Mouse (Mus musculus): Measurements from ENCODE around the gene Gpr152. TPM values are rescaled to one million over a fixed set of nuclear protein-coding genes. Genes with fewer than 3 reads are reported as not detected.

Gpr152 gene
- total RNA-seq (2021): 0.08 TPM in 1 of 2 replicates, not detected in the other
- long read RNA-seq, experiment 1: 0 reads
- long read RNA-seq, experiment 2, partial matches to known transcripts: 0 of 1 reads
- long read RNA-seq, experiment 2, other reads (novel, unspliced or antisense): 1 of 1 reads

DNA sequence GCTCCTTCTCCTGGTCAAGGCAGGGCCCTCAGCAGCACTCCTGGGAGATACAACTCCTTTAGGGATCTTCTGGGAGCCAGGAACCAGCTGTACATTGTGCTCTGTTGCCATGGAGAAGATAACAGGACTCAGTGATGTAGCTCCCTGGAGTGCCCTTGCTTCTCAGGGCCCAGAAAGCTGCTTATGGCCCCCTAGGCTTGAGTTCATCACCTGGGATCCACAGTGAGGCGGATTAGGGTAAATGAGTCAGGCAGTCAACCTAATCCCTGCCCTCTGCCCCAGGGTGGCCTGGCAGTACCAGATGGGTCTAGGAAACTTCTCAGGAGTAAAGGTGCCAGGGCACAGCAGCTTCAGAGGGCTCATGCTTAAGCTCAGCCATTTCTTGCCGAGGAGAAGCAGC, at the start of gene Gpr152:
TSS of gene Gpr152 (plus strand) at position 342 of the 400 bp plus-strand sequence.
- no peak for DNase-seq

- no peak for DNase-seq
Measured at GRCm38 (mm10) chr19:4090446-4090845, 49.1 kb upstream of the Gpr152 start.

DNA sequence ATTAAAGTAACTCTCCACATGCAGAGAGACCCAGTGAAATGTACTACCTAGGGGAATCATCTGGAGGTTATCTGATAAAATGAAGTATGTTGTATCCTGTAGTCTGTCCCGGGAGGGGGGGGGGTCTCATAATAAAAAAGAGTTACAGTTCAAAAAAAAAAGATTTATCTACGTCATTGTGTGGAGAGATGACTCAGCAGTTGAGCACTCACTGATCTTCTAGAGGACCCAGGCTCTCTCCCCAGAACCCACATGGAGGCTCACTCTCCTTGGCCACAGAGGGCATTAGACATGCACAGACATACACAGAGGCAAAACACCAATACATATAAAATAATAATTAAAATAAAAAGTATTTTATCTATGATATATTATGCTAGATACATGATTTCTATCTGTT, 48.2 kb upstream of the Gpr152 start:
- DNase-seq: no peak

- DNase-seq: no peak
Measured at GRCm38 (mm10) chr19:4092750-4093149, 46.8 kb upstream of the Gpr152 start.

DNA sequence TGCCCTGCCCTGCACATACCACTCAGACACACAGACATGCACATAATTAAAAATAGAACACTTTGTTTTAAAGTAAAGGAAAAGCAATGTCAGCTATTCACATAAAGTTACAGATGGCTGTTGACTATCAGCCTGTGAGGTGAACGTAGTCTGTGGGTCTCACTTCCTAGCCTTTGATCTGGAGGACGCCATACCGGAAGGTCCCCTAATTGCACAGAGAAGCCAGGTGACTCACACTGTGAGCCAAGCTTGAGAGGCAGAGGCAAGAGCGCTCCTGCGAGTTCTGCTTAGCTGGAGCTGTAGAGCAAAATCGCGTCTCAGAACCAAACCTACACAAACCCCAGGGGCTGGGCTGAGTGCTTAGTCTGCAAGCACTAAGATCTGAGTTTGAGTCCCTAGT, 45.8 kb upstream of the Gpr152 start:
- DNase-seq: no peak

- DNase-seq: no peak
Measured at GRCm38 (mm10) chr19:4094348-4094747, 45.2 kb upstream of the Gpr152 start.

- no peak for DNase-seq
Measured at GRCm38 (mm10) chr19:4094774-4095303, 44.7 kb upstream of the Gpr152 start.

GRCm38 (mm10) chr19:4095802-4096201, 43.8 kb upstream of the Gpr152 start:
- DNase-seq: no peak

DNA sequence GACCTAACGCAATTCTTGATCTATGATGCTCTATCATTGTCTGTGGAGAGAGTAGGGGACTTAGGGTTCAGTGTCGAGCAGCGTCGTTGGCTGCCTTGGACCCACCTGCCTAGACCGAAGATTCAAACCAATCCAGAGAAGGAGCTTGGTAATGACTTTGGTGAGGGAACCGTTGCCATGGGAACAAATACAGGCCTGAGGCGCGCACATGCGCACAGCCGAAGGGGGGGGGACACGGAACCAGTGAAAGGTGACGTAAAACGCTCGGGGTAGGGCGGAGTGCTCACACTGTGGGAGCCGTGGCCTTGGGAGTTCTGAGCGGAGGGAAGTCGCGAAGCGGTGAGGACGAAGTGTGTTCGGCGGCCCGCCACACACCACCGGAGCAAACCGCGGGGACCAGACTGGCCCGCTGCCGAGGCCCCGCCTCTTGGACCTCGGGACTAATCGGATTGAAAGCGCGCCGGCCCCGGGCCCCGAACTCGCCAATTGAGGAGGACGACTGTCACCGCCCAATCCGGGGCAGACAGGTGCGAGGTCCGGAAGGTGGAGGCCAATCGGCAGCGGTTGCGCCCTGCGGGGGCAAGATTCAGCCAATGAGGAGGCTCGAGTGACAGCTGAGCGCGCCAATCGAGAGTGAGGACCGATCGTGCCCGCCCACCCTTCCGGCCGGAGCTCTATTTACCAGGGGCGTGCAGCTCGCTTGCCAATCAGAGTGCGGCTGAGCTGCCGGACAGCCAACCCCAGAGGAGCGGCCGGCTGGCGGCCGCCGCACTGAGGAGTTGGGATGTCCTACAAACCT, 42.7 kb upstream of the Gpr152 start, which contains the start of gene Cdk2ap2:
TSS of gene Cdk2ap2 (plus strand) at position 541 of the 799 bp plus-strand sequence.
- DNase-seq: peak; percentile 99

DNA sequence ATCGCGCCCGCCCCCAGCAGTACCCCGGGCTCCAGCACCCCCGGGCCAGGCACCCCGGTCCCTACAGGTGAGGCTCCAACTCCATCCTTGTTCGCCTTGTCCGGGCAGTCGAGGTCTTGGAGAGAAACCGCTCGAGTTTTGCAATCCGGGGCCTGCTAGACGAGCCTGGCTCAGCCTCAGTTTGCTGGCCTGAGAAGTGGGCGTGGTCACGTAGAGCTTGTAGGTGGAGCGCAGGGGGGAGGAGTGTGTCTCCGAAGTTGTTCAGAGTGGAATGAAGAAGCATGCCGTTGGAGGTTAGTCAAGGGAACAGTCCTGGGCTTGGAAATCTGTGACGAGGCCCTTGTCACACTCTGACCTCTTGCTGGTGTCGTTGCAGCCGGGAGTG, 42.2 kb upstream of the Gpr152 start:
- no peak for DNase-seq

GRCm38 (mm10) chr19:4098426-4098825, 41.2 kb upstream of the Gpr152 start:
- DNase-seq: peak; percentile 36

GRCm38 (mm10) chr19:4099056-4099455, 40.5 kb upstream of the Gpr152 start:
- DNase-seq: peak; percentile 96

DNA sequence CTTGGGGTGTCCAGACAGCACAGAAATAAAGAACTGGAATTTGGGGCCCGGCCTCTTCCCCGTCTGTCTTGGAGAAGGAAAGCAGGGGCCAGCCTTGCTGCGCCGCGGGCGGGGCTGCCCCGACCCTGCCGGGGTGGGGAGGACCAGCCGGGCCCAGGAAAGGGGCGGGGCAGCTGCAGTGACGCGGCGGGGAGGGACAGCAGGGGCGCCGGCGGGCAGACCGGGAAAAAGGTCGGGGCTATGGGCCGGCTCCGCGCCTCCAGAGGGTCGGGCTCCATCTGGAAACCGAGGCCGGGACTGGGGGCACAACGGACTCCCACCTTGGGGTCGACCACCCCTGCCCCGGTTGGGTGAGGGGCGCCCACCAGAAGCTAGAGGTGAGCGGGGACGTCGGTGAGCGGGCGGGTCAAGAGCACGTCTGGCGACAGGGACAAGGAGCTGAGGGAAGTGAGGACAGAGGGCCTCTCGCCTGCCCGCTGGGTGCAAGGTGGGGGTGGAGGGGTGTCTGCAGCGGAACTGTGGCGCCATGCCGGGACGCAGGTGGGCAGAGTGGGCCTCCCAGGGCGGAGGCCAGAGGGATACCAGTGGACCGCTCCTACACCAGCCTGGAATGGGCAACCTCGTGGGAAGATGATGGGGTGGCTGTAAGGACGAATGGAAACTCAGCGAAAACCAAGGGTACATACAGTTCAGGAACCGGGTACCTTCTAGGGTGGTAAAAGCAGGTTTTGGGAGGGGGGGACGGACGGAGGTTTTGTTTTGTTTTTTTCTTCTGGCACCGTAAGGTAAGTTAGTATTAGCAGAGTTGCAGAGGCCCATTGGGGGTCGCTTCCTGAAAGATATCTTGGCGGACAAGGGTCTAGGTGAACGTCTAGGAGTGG, 39.5 kb upstream of the Gpr152 start, which contains the start of gene Pitpnm1:
TSS of gene Pitpnm1 (plus strand) at position 162 of the 881 bp plus-strand sequence.
- DNase-seq: peak; percentile 90

- peak; percentile 85 for DNase-seq
Measured at GRCm38 (mm10) chr19:4100718-4101261, 38.8 kb upstream of the Gpr152 start.

DNA sequence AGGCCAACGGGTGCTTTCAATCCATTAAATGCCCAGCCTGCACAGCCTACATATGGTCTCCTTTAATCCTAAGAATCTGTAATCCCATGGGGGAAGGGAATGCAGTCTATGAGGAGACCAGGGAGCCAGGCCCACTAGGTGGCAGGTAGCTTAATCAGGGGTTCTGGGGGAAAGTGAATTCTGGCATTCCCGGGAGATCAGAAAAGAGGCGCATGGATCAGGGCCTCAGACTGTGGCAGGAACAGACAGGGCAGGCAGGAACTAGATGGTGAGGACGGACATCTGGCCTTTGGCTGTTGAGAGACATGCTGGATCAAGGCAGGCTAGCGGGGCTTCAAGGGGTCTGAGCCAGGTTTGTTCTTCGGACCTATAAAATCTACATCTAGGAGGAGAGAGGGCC, 38.1 kb upstream of the Gpr152 start:
- no peak for DNase-seq

GRCm38 (mm10) chr19:4102049-4102448, 37.5 kb upstream of the Gpr152 start:
- no peak for DNase-seq

- DNase-seq: no peak
Measured at GRCm38 (mm10) chr19:4102626-4103025, 37.0 kb upstream of the Gpr152 start.

- DNase-seq: no peak
Measured at GRCm38 (mm10) chr19:4103294-4103693, 36.3 kb upstream of the Gpr152 start.

DNA sequence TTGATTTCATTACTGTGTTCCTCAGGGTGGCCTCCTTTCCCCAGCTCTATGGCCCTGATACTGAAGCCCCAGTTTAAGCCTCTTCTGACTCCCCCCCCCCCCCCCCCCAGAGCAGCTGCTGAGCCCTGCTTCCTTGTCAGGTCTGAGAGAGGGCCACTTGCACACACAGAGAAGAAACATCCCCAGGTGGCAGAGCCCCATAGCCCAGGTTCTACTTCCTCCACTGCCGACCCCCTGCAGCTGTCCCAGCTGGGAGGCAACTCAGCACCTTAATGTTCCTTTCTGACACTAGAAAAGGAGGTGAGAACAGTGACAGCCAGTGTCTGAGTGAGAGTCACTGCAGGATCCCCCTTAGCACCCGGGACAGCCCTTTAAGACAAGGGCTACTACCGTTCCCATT, 35.8 kb upstream of the Gpr152 start:
- DNase-seq: no peak

DNA sequence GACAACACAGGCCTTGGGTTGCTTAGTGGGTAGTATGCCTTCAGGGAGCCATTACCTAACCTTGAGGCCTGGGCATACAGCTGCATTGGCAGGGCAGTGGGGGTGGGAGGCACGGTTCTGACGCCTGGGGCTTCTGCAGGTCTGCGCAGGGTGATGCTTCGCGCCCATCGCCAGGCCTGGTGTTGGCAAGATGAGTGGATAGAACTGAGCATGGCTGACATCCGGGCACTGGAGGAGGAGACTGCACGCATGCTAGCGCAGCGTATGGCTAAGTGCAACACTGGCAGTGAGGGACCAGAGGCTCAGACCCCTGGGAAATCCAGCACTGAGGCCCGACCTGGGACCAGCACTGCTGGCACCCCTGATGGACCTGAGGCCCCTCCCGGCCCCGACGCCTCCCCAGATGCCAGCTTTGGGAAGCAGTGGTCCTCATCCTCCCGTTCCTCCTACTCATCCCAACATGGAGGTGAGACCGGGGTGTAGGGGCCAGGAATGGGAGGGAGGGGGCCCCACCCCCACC, 34.9 kb upstream of the Gpr152 start:
- DNase-seq: no peak

GRCm38 (mm10) chr19:4106654-4107053, 32.9 kb upstream of the Gpr152 start:
- DNase-seq: no peak

DNA sequence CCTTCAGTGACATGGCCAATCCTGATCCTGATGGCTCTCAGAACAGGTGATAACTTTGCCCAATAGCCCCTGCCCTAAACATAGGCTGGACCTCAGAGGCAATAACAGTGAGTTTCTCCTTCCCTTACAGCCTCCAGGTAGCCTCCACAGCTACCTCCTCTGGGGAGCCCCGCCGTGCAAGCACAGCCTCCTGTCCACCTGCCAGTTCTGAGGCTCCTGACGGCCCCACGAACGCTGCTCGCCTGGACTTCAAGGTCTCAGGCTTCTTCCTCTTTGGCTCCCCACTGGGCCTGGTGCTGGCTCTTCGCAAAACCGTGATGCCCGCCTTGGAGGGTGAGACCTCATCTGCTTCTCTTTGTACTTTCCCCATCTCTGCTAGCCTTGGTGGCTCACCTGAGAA, 31.1 kb upstream of the Gpr152 start:
- no peak for DNase-seq

Data from adrenal gland, postnatal 14 days (tissue).